Mouse (Mus musculus) heart, embryonic 13.5 days (tissue): ENCODE data around the gene Gtpbp6. TPM values are rescaled to one million over a fixed set of nuclear protein-coding genes. Genes with fewer than 3 reads are reported as not detected.
"Not testable (repeated sequence)": the region's sequence is repeated elsewhere in the genome, so short reads cannot be mapped to it uniquely, and the experiment has no call there.

ENCODE experiments used
- ATAC-seq: fragments of 200-750 bp; cut with Nextera tagmentation; 2 replicates; pipeline ENCODE4 v1.8.0; 2017; ENCODE audit warnings: moderate TSS enrichment; ENCODE audit not compliant: insufficient number of reproducible peaks, low FRiP score, low TSS enrichment; ENCODE audit errors: extremely low read depth
- H3K27ac ChIP-seq: fragments of 300-500 bp; sonication (generic); replicated peaks from 2 replicates; pipeline ENCODE4 v1.5.1; 2015; ENCODE audit warnings: moderate library complexity, mild to moderate bottlenecking, inconsistent platforms
- H3K27me3 ChIP-seq: fragments of 300-500 bp; sonication (generic); replicated peaks from 2 replicates; pipeline ENCODE4 v1.6.1; 2015; ENCODE audit warnings: mild to moderate bottlenecking, inconsistent platforms
- H3K36me3 ChIP-seq: fragments of 300-500 bp; sonication (generic); 2 replicates; pipeline ENCODE4 v1.6.1; 2015; ENCODE audit warnings: mild to moderate bottlenecking, inconsistent platforms
- H3K4me1 ChIP-seq: fragments of 300-500 bp; sonication (generic); 2 replicates; pipeline ENCODE4 v1.6.1; 2015; ENCODE audit warnings: inconsistent platforms
- H3K4me2 ChIP-seq: fragments of 300-500 bp; sonication (generic); 2 replicates; pipeline ENCODE4 v1.6.1; 2015; ENCODE audit warnings: inconsistent platforms, mild to moderate bottlenecking, moderate library complexity
- H3K4me3 ChIP-seq: fragments of 300-500 bp; sonication (generic); 2 replicates; pipeline ENCODE4 v1.5.1; 2015; ENCODE audit warnings: moderate library complexity, mild to moderate bottlenecking, inconsistent platforms
- H3K9ac ChIP-seq: fragments of 300-500 bp; sonication (generic); 2 replicates; pipeline ENCODE4 v1.6.1; 2015; ENCODE audit warnings: inconsistent platforms, mild to moderate bottlenecking, moderate library complexity
- H3K9me3 ChIP-seq: fragments of 300-500 bp; sonication (generic); 2 replicates; pipeline ENCODE4 v1.6.1; 2016; ENCODE audit warnings: inconsistent platforms
- WGBS: fragments of 180-500 bp; shearing (Covaris S2); methylation state at CpG from one replicate; pipeline ENCODE4 v1.1.7; 2015; ENCODE audit warnings: mixed read lengths; 5-methylcytosine and 5-hydroxymethylcytosine counted together
- polyA plus RNA-seq: library from polyadenylated mRNA; unstranded; fragments of >200 nt; fragmentation: Nextera tagmentation; extraction: Ambion mirVana; gene quantifications from 2 replicates; pipeline ENCODE4 v1.2.1, GENCODE M21; 2015

The Gtpbp6 gene
- polyA plus RNA-seq, 1 experiment from 2014 or later, result 21.1 TPM

GRCm38 (mm10) chr5:110098991-110099477, 9.0 kb downstream of the Gtpbp6 start:
- no peak overlapping the region for H3K4me2 ChIP-seq
- H3K4me1 ChIP-seq, result peaks cover 33% of the 10 kb centered on the region
- peaks cover 29% of the 10 kb centered on the region for H3K27me3 ChIP-seq
- H3K36me3 ChIP-seq, result peaks cover 18% of the 10 kb centered on the region
- WGBS, result 67% methylated on average over 1 of the region's 1 CpGs
- H3K9me3 ChIP-seq, result no peaks in the 10 kb centered on the region
- no peak overlapping the region for H3K27ac ChIP-seq
- ATAC-seq, result no peak
- no peak overlapping the region for H3K4me3 ChIP-seq
- H3K9ac ChIP-seq, result no peak overlapping the region

- Histone ChIP-seq H3K9me3 (no peaks in the 10 kb centered on the region), H3K4me1 (peaks cover 9% of the 10 kb centered on the region; the same call in 1 of the 2 replicates), H3K27me3 (peaks cover 11% of the 10 kb centered on the region; the same call in 1 of the 2 replicates), H3K4me2 (peak overlapping the region; percentile 80), H3K9ac (peak overlapping the region; percentile 79), H3K4me3 (peak overlapping the region; percentile 59), H3K36me3 (no peaks in the 10 kb centered on the region), H3K27ac (peak overlapping the region; percentile 40; the same call in 1 of the 2 replicates)
- WGBS, result 9% methylated on average over 4 of the region's 4 CpGs
- ATAC-seq, result no peak
Observed at GRCm38 (mm10) chr5:110094847-110095213, 13.2 kb downstream of the Gtpbp6 start.

GRCm38 (mm10) chr5:110094030-110094846, 13.8 kb downstream of the Gtpbp6 start, which contains the start of gene Gm35315:
Gm35315 (minus strand) TSS chr5:110094420.
- no peaks in the 10 kb centered on the region for H3K9me3 ChIP-seq
- H3K36me3 ChIP-seq, result no peaks in the 10 kb centered on the region
- peak within 1 kb of the TSS; percentile 80 for H3K4me2 ChIP-seq
- peak within 1 kb of the TSS; percentile 79 for H3K9ac ChIP-seq
- peaks cover 8% of the 10 kb centered on the region; the same call in 1 of the 2 replicates for H3K27me3 ChIP-seq
- H3K4me1 ChIP-seq, result peaks cover 9% of the 10 kb centered on the region; the same call in 1 of the 2 replicates
- H3K27ac ChIP-seq, result peak within 1 kb of the TSS; percentile 40; the same call in 1 of the 2 replicates
- WGBS, result under 1% methylated on average over 24 of the region's 25 CpGs
- ATAC-seq, result peak; percentile 91
- peak within 1 kb of the TSS; percentile 59 for H3K4me3 ChIP-seq

GRCm38 (mm10) chr5:110091546-110091945, 16.5 kb downstream of the Gtpbp6 start:
- WGBS, result 62% methylated on average over 2 of the region's 2 CpGs
- peaks cover 9% of the 10 kb centered on the region; the same call in 1 of the 2 replicates for H3K4me1 ChIP-seq
- H3K36me3 ChIP-seq, result no peaks in the 10 kb centered on the region
- no peak for ATAC-seq
- H3K4me3 ChIP-seq, result no peak overlapping the region
- no peak overlapping the region for H3K9ac ChIP-seq
- H3K27me3 ChIP-seq, result no peaks in the 10 kb centered on the region
- no peaks in the 10 kb centered on the region for H3K9me3 ChIP-seq
- H3K27ac ChIP-seq, result no peak overlapping the region
- H3K4me2 ChIP-seq, result no peak overlapping the region

- Histone ChIP-seq H3K36me3 (no peaks in the 10 kb centered on the region), H3K4me1 (no peaks in the 10 kb centered on the region), H3K9ac (no peak overlapping the region), H3K4me2 (peak overlapping the region; percentile 42), H3K9me3 (peaks cover 7% of the 10 kb centered on the region), H3K27me3 (no peaks in the 10 kb centered on the region), H3K27ac (no peak overlapping the region), H3K4me3 (no peak overlapping the region)
- ATAC-seq, result no peak
- 20% methylated on average over 14 of the region's 14 CpGs for WGBS
Observed at GRCm38 (mm10) chr5:110086161-110086866, 21.7 kb downstream of the Gtpbp6 start.

GRCm38 (mm10) chr5:110082961-110083360, 25.0 kb downstream of the Gtpbp6 start:
- no peaks in the 10 kb centered on the region for H3K4me1 ChIP-seq
- no peak overlapping the region for H3K4me2 ChIP-seq
- H3K36me3 ChIP-seq, result peaks cover 8% of the 10 kb centered on the region; the same call in 1 of the 2 replicates
- ATAC-seq, result no peak
- peaks cover 35% of the 10 kb centered on the region for H3K9me3 ChIP-seq
- H3K27ac ChIP-seq, result no peak overlapping the region
- 67% methylated on average over 4 of the region's 4 CpGs for WGBS
- no peak overlapping the region for H3K9ac ChIP-seq
- no peaks in the 10 kb centered on the region for H3K27me3 ChIP-seq
- H3K4me3 ChIP-seq, result no peak overlapping the region

- H3K36me3 ChIP-seq, H3K9ac ChIP-seq, H3K4me2 ChIP-seq, H3K27ac ChIP-seq, H3K4me3 ChIP-seq, ATAC-seq, H3K4me1 ChIP-seq, H3K27me3 ChIP-seq: not testable (repeated sequence)
- 64% methylated on average over 2 of the region's 2 CpGs for WGBS
- peaks cover 40% of the 10 kb centered on the region for H3K9me3 ChIP-seq
Observed at GRCm38 (mm10) chr5:110072413-110072812, 35.6 kb downstream of the Gtpbp6 start, which contains the start of gene Gm17655. Gm17655 (minus strand) TSS chr5:110072513.

- Histone ChIP-seq H3K4me1 (peaks cover 4% of the 10 kb centered on the region; the same call in 1 of the 2 replicates), H3K4me3 (peak overlapping the region; percentile 65), H3K36me3 (no peaks in the 10 kb centered on the region), H3K4me2 (peak overlapping the region; percentile 70), H3K27me3 (no peaks in the 10 kb centered on the region), H3K27ac (peak overlapping the region; percentile 66), H3K9ac (peak overlapping the region; percentile 82), H3K9me3 (peaks cover 6% of the 10 kb centered on the region)
- ATAC-seq, result peak; percentile 94
- 3% methylated on average over 19 of the region's 19 CpGs for WGBS
Observed at GRCm38 (mm10) chr5:110057637-110058408, 50.2 kb downstream of the Gtpbp6 start.
